Mouse (Mus musculus): Measurements from ENCODE around the gene Mup15.
"Not testable (repeated sequence)": the region's sequence is repeated elsewhere in the genome, so short reads cannot be mapped to it uniquely, and the experiment has no call there.

Mup15 gene

DNA sequence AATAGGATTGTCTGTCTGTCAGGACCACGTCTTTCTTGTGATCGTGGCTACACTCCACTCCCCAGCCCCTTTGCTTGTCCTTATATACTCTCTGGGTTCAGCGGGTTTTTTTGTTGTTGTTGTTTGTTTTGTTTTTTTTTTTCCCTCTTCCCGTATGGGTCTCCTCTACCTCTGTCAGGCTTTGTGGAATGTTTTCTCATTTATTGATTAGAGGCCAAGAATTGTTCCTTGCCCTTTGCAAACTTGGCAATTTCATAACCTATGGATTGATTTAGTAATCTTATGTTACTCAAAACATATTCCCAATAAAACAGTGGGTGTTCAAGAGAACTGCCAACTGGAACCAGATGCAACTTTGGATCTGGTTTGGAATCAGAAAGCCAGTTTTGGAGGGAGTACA lies at the start of gene Mup15:
Gene Mup15 (minus strand): TSS at position 101 of the 400 bp plus-strand sequence.
- not testable (repeated sequence) for DNase-seq (ENCODE audit: low spot score)

Measured in embryo, embryonic 10 days (tissue).